Mouse (Mus musculus) mouse trophoblast stem cell (cell line): ENCODE data around the gene Fau.

Experiments
- in situ Hi-C, 2 experiments: fragments of 300-500 bp; cut with MseI, MboI; formaldehyde crosslinking; loops; 2 replicates in 1 of 2; 3 replicates in 1 of 2; pipeline ENCODE4 v1.15.1; 2025

The Fau gene

DNA sequence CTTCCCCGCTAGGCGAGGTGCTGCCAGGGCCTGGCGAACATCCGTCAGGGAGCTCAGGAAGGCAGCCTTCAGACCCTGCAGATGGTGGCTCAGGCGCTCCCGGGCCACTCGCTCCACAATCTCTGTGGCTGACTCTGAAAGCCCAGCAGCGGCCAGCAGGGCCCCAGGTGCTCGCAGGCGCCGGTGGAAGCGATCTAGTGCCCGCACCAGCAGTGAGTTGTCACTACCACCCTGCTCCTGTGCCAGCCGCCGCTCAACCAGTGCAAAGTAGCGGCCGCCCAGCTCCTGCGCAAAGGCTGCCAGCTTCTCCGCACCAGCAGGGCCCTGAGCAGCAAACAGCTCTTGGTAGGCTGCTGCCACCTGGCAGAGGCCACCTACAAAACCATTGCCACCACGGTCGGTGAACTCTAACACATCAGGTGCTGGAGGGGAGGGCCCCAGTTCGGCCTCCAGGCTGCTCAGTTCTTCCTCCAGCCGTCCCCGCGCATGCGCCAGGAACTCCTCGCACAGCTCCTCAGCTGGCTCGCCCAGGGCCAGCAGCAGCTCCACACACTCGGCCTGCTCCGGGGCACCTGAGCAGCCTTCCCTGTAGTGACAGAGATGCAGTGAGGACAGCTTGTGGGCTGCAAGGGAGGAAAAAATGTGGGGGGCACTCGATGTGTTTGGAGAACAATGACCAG is 13.1 kb downstream of the Fau start:
- in situ Hi-C loops: no loop called here

DNA sequence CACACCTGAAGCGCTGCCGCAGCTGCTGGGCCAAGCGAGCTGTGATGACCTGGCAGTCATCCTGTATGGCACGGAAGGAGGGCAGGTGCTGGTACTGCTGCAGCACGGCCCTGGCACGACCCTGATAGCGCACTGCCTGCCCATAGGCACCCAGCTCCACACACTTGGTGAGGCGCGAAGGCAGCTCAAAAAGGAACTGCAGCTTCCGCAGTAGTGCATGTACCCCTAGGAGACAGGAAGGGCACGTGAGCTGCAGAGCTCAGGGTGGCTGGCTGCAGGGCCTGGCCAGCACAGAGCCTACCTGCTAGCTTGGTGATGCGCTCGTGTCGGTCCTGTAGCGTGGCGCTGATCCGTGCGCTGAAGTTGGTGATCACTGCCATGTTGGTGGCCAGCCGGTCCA is 13.6 kb downstream of the Fau start:
- in situ Hi-C loops: no loop called here

DNA sequence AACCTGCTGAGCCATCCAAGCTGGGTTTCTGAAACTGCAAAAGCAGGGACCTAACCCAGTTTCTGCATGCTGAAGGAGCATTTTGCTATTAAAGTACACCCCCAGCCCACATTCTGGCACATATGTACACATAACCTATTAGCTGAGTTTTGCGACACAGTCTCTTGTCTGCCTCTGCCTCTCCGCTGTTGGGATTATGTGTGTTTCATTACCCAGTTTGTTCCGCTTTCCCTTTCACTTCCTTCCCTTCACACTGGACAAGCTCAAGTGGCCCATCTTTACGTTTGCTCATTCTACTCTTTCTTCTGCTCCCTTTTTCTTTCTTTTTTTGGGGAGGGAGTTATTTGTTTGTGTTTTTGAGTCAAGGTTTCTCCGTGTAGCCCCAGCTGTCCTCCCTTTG is 16.2 kb downstream of the Fau start:
- in situ Hi-C loops: no loop called here

DNA sequence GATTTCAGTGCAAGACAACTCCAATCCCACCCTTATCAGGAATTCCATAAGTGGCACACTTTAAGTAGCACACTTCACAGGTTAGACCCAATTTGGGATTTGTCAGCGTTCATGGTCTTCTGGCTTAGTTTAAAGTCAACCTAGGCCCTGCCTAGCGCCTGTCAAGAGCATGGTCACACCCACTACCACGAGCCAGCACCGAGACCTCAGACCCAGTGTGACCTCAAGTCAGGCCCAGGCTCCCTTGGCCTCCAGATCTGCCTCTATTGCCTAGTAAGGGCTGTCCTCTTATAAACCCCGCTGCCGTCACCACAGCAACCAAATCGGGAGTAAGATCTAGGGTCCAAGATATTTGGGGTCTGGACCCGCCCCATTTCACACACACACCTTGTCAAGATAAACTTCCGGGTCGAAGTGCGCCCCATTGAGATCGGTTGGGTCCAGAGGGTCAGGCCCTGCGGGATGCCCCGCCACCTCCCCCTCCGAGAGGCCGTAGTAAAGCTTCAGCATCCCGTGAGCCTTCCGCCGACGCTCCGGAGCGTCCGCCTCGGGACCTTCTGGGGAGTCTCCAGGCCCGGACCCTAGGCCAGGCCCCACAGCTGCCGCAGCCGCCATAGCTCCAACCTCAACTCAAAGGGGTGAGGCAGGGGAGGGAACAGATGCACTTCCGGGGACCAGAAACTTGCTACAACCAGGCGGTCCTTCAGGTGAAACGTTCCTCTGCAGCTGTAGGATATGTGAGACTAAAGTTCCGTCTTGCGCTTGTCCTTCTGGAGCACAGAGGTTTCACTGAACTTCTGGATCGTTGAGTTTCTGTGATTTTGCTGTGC is 19.1 kb downstream of the Fau start, which contains the start of gene Vps51:
Gene Vps51 (minus strand): TSS at position 668 of the 830 bp plus-strand sequence.
- in situ Hi-C loops: no loop called here

DNA sequence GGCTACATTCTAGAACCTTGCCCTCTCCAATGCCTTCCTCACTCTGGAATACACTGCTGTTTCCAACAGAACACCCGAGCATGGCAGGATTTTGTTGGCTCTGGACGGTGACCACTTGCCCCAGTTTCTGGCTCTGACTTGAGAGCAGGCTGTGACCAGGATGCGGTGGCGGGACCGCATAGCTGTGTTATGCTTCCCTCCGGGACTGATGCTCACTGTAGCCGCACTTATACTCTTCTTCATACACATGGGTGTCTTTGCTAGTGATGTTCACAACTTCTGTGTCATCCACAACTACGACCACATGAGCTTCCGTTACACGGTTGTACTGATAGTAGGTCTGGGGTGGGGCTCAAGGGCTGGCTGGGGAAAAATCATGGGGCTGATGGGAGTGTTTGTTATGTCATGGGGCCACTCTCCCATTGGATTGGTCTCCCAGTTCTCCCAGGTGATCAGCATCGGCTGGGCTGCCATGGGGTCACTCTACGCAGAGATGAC is 22.4 kb downstream of the Fau start, which contains the start of gene Tmem262:
Gene Tmem262 (plus strand): TSS at position 51 of the 498 bp plus-strand sequence.
- in situ Hi-C loops: no loop called here

DNA sequence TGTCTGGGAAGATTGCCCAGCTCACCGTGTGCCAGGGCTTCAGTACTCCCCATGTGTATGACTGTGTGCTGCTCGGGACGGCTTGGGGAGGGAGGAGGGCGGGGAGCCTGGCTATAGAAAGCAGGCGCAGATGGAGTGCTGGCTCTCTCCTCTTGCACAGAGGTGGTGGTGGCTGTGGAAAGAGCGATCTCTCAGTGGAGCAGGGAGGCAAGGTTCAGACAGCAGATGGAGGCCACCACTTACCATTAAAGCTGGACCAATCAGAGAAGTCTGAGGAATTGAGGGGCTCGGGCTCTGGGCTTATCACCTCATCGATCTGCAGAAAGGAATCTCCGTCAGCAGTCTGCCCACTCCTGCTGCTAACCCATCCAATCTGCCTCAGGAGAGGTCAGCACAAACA is 24.5 kb downstream of the Fau start, which contains the start of gene Gm28374:
Gene Gm28374 (minus strand): TSS at position 101 of the 400 bp plus-strand sequence.
- in situ Hi-C loops: no loop called here

DNA sequence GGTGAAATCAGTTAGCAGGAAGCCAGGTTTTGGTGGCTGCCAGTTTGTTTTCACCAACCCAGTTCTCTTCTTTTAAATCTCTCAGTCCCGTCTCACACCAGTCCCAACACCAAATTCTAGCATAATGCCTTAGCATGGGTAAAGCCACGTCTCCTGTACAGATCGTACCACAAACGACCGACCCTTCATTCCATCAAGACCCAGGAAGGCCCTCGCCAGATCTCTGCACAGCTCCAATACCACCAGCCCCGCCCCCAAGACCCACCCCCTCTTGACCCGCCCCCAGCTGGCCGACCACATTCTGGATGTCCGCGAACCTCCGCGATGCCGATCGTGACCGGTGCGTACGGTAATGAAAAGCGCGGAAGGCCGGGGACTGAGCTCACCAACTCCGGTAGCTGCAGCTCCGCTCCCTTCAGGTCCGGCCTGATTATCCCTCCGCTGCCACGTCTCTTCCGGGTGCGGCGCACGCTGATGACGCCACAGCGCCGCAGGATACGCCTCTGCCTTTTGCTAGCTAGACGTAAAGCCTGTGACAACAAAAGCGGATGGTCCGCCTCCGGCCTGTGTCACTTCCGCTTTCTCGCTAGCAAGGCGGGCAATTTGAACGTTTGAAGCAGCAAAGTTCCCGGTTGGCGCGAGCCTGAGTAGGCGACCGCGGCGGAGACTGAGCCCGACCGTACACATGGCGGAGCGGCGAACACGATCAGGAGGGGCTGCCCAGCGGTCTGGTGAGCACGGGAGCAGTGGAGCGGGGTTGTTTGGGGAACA is 27.0 kb downstream of the Fau start, which contains the start of the genes Zfpl1 and Cdca5:
Gene Zfpl1 (minus strand): TSS at position 479 of the 771 bp plus-strand sequence.
Gene Cdca5 (plus strand): TSS at position 506 of the 771 bp plus-strand sequence.
- in situ Hi-C loops: no loop called here

DNA sequence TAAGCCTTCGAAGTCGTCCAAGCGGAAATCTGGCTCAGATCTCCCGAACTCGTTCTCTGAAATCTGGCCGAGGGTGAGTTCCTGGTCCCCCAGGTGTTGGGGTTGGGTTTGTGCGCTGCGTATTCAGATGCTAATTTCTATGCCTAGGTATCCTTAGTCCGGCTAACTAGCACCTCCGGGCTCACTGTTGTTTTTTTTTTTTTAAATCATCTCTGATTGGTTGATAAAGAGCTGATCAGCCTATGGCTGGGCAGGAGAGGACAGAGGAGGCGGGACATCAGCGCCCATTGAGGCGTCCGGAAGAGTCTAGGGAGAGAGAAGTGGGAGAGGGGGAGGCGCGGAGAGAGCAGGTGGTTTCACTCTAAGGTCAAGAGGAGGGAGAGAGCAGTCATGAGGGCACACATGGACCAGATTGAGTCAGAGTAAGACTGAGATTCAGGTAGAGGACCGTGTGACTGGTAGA is 27.8 kb downstream of the Fau start:
- in situ Hi-C loops: no loop called here

DNA sequence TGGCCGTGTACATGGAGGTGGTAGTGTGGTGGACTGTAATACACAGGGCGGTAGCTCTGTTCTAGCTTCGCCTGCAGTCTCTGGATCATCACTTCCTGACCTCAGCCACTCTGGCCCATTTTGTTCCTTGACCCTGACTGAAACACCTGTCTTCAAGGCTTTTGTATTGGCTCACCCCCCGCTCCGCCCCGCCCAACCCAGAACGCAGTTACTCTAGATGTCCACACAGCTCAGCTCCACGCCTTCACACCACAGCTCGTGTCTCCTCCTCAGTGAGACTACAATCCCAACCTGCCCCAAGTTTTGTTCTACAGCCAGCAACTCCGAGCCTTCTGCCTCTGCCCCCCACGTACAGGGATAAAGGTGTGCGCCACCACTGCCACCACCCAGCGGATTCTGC is 31.2 kb downstream of the Fau start:
- in situ Hi-C loops: no loop called here

DNA sequence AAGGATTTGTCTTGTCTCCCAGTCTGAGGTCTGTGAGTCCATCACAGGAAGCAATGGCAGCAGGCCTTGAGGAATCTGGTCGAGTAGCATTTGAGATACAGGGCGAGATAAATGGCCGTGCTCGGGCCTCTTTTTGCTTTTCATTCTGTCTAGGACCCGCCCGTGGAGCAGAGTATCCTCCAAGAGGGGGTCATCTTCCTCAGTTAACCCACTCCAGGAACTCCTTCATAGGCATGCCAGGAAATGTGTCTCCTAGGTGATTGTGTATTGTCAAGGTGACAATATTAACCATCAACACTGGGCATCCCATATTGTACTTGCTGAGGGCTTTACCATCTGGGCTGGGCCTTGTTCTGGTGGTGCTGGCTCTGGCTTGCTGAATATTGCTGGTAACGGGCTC is 36.5 kb downstream of the Fau start, which contains the start of gene AC131692.1:
Gene AC131692.1 (plus strand): TSS at position 301 of the 400 bp plus-strand sequence.
- in situ Hi-C loops: no loop called here

DNA sequence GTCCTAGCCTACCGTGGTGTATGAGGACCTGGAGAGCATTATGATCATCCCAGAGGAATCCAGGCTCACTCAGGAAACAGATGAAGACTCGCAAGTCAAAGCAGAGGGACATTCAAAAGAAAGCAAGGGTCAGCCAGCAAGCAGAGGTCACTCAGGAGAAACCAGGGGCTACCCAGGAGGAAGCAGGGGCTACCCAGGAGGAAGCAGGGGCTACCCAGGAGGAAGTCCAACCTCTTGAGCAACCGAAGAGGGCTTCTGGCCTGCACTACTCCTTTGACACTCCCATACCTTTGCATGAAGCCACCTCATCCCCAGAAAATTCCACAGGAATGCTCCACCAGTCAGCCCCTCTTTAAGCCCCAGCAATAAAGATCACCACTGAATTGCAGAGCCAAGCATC is 40.2 kb downstream of the Fau start:
- in situ Hi-C loops: no loop called here

DNA sequence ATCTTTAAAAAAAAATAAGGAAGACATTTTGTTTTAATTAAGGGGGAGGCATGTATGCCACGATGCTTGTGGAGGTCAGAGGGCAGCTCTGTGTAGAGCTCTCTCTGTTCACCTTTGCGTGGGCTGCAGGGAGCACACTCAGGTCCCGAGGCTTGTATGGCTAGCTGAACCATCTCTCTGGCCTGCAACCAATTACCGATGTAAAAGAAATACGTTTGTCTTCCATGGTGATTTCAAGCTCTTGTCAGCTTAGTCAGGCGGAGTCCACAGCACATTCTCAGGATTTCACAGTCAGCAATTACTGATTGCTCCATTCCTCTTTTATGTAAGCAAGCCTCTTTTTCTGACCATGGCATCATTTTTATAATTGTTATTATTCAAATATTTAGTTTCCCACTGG is 43.5 kb downstream of the Fau start:
- in situ Hi-C loops: no loop called here

DNA sequence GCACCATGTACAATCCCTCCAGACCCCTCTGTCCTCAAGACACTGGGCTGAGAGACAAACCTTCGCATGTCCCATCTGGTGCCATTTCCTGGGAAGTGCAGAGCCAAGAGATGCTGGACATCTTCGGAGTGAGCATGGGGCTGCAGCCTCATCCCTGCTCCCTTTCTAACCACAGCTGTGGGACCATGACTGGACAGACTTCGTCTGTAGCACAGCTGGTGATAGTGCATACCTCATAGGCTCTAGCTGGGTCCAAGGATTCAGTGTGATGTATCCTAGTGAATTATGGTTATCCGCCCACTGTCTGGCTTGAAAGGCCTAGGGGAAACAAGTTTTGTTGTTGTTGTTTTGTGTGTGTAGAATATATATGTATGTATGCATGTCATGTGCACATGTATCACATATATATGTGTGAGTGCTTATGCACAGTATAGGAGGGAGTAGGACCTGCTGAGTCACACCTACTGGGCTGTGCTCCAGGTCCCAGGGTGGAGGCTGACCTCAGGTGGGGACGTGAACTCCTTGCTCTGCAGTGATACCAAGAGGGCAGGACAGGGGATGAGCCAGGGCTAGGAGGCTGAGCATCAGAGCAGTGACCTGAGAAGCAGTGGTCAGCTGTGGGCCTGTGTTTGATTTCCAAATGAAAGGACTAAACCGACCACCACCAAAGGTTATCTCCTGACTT is 44.7 kb downstream of the Fau start:
- in situ Hi-C loops: no loop called here

DNA sequence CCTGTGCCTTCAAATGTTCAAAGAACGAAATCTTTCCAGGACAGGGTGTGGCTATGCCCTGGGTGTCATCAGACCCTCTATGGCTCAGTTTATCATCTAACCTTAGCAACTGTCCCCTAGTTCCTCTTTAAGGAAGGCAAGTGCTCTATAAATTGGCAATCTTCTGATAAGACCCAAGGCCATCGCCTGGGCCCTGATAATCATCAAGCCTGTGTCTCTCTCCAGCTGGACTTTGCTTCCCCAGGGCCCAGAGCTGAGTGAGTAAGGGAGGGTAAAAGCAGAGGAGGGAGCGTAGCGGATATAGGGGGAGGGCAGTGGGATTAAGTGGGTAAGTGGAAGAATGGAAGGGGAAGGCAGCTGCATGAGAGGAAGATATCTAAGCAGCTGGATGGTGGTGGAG is 46.8 kb downstream of the Fau start:
- in situ Hi-C loops: no loop called here

DNA sequence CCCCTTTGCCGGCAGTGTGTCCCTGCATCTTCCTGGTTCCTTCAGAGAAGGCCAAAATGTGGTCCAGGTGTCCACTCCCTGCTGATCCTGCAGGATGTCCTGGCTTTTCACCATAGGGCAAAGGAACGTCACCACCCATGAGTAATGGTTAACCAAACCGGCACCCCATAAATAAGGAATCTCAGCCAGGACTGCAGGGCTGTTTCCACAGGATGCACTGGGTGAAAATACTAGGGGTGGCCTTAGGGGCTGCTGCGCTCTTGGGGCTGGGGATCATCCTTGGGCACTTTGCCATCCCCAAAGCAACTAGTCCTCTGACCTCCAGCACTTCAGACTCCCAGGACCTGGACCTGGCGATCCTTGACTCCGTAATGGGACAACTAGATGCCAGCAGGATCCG is 47.9 kb downstream of the Fau start, which contains the start of gene Naaladl1:
Gene Naaladl1 (plus strand): TSS at position 197 of the 400 bp plus-strand sequence.
- in situ Hi-C loops: no loop called here
